Mouse (Mus musculus) lung, adult 2 months (tissue): ENCODE data around the gene Ak5.

Experiments used
- CTCF ChIP-seq: fragments of 200-500 bp; IDR thresholded peaks from 2 replicates; pipeline ENCODE4 v1.5.1; 2011; ENCODE audit warnings: mild to moderate bottlenecking, low read length, control low read depth; ENCODE audit not compliant: insufficient read depth
- POLR2A ChIP-seq: fragments of 200-500 bp; IDR thresholded peaks from 2 replicates; pipeline ENCODE4 v1.6.1; 2011; ENCODE audit warnings: low read depth, mild to moderate bottlenecking, control low read depth, low read length, borderline replicate concordance; ENCODE audit errors: extremely low read depth

DNA sequence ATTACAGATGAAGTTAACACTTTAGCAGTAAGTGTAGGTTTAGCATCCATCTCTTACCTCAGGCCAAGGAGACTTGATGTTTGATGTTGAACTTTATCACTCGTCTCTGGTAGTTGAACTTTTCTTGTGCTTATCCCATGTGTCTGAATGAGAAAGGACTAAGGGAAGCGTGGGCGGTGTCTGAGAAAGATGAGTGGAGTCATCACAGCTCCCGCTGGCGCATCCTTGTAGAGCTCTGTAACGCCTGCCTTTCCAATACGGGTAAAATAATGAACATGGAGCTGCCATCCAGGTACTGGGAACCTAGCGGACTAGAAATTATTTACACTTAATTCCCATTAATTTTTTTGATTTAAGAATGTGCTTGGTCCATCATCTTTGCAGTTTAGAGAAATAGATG, 239.2 kb downstream of the Ak5 start:
- TF ChIP-seq CTCF: no peak
- no peak for TF ChIP-seq POLR2A
